Mouse (Mus musculus) kidney, adult 11 months (tissue): ENCODE data around the gene Gm20917.
"Not testable (repeated sequence)": the region's sequence is repeated elsewhere in the genome, so short reads cannot be mapped to it uniquely, and the experiment has no call there.

Experiments used
- DNase-seq: peaks from one replicate; pipeline ENCODE4 v3.0.0; 2022

Gm20917 gene

GRCm38 (mm10) chrY:79151022-79151421 lies at the start of gene Gm20917:
TSS of gene Gm20917 (minus strand) at chrY:79151122.
- DNase-seq = not testable (repeated sequence)
